Mouse (Mus musculus): ENCODE data around the gene Hjurp. TPM values are rescaled to one million over a fixed set of nuclear protein-coding genes. Genes with fewer than 3 reads are reported as not detected.

The Hjurp gene
- polyA plus RNA-seq, 1 experiment from 2014 or later = 189 TPM

- 76% methylated on average over 11 of the region's 11 CpGs for WGBS
- no peaks in the 10 kb centered on the region for H3K27me3 ChIP-seq
- peaks cover 44% of the 10 kb centered on the region for H3K36me3 ChIP-seq
- H3K27ac ChIP-seq (replicated peaks) = no peak overlapping the region
- no peaks in the 10 kb centered on the region for H3K9me3 ChIP-seq
- no peak overlapping the region for H3K4me2 ChIP-seq (replicated peaks)
- H3K9ac ChIP-seq (replicated peaks) = no peak overlapping the region
- H3K4me3 ChIP-seq = no peak overlapping the region
- ATAC-seq (ENCODE audit: low FRiP score, low read depth) = no peak
- H3K4me1 ChIP-seq = peaks cover 16% of the 10 kb centered on the region
These were observed 2.9 kb downstream of the Hjurp start for GRCm38 (mm10) chr1:88274371-88275077.

DNA sequence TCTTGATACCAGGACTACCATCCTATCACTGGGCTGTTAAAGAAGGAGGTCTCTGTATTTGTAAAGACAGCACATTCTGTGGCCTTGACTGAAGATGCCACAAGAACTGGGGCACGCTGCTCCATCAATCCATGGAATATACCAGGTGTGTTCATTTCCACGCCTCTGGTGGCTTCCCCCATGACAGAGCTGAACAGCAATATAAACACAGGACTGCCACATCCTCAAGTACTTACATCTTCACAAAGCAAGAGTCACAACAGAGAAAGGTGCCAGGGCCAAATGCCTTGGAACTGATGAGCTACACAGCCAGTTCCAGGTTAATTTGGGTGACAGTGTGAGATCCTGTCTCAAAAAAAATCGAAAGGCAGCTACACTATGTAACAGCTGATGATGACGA, 3.6 kb downstream of the Hjurp start:
- H3K27ac ChIP-seq (replicated peaks) = no peak overlapping the region
- peaks cover 16% of the 10 kb centered on the region for H3K4me1 ChIP-seq
- H3K9ac ChIP-seq (replicated peaks) = no peak overlapping the region
- peaks cover 51% of the 10 kb centered on the region for H3K36me3 ChIP-seq
- ATAC-seq (ENCODE audit: low FRiP score, low read depth) = no peak
- H3K9me3 ChIP-seq = no peaks in the 10 kb centered on the region
- WGBS = 82% methylated on average over 4 of the region's 4 CpGs
- H3K27me3 ChIP-seq = no peaks in the 10 kb centered on the region
- H3K4me2 ChIP-seq (replicated peaks) = no peak overlapping the region
- H3K4me3 ChIP-seq = no peak overlapping the region

GRCm38 (mm10) chr1:88273326-88273725, 4.1 kb downstream of the Hjurp start:
- peaks cover 56% of the 10 kb centered on the region for H3K36me3 ChIP-seq
- no peak overlapping the region for H3K27ac ChIP-seq (replicated peaks)
- no peak overlapping the region for H3K4me3 ChIP-seq
- WGBS = 97% methylated on average over 3 of the region's 3 CpGs
- ATAC-seq (ENCODE audit: low FRiP score, low read depth) = no peak
- H3K9me3 ChIP-seq = no peaks in the 10 kb centered on the region
- H3K9ac ChIP-seq (replicated peaks) = no peak overlapping the region
- no peaks in the 10 kb centered on the region for H3K27me3 ChIP-seq
- H3K4me2 ChIP-seq (replicated peaks) = no peak overlapping the region
- H3K4me1 ChIP-seq = peaks cover 16% of the 10 kb centered on the region

DNA sequence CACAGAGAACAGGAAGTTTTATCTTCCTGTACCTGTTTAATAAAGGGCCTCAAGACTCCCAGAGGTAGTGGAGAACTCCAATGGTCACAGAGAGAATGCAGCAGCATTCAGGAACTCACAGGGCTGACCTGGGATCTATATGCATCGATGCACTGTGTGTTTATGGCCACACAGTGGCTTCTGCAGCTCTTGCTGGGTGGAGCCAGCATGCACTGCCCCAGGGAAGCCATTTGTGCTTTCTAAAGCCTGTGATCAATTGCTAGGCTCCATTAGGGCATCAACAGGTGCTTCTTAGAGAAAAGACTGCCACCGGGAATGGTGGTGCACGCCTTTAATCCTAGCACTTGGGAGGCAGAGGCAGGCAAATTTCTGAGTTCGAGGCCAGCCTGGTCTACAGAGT, 4.6 kb downstream of the Hjurp start:
- Histone ChIP-seq H3K9ac (replicated peaks) (no peak overlapping the region), H3K36me3 (peaks cover 61% of the 10 kb centered on the region), H3K27ac (replicated peaks) (no peak overlapping the region), H3K4me3 (no peak overlapping the region), H3K4me1 (peaks cover 16% of the 10 kb centered on the region), H3K27me3 (no peaks in the 10 kb centered on the region), H3K9me3 (no peaks in the 10 kb centered on the region), H3K4me2 (replicated peaks) (no peak overlapping the region)
- no peak for ATAC-seq (ENCODE audit: low FRiP score, low read depth)
- 59% methylated on average over 4 of the region's 4 CpGs for WGBS

DNA sequence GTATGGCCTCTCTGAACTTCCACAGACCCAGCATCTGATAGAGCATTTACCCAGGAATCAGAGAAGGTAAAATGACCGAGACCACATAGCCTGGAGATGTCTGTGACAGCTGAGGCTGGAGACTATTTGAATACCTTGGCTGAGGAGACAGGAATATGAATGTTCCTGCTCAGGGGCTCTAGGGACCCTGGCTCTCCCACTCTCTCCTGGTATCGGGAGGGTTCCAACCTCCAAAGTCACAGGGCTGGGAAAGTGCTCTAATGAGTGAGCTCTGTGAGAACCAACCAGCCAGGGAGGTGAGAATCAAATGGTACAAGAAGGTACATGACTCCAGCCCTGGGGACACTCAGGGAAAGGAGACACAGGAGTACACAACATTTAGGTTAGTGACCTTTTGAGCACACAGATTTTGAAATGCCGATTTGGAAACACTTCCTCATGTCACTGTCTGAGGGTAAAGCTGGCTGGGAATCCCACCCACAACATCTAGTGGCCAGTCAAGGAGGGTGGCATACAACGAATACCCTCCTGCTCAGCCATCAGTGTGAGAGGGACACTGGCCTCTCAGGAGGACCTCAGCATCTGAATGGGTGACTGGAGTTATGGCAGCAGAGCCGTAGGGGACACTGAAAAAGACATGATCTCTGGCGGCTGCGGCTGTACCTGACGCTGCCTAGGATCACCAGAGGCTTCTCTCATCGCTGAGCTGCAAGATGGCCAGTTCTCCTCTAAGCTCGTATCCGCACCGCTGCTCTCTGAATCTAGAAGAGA, 7.7 kb downstream of the Hjurp start:
- no peaks in the 10 kb centered on the region for H3K27me3 ChIP-seq
- no peak overlapping the region for H3K9ac ChIP-seq (replicated peaks)
- H3K4me2 ChIP-seq (replicated peaks) = no peak overlapping the region
- no peak for ATAC-seq (ENCODE audit: low FRiP score, low read depth)
- no peak overlapping the region for H3K4me3 ChIP-seq
- no peak overlapping the region for H3K27ac ChIP-seq (replicated peaks)
- peaks cover 88% of the 10 kb centered on the region for H3K36me3 ChIP-seq
- WGBS = 89% methylated on average over 12 of the region's 12 CpGs
- no peaks in the 10 kb centered on the region for H3K9me3 ChIP-seq
- no peaks in the 10 kb centered on the region for H3K4me1 ChIP-seq

- no peak overlapping the region for H3K27ac ChIP-seq (replicated peaks)
- H3K9me3 ChIP-seq = no peaks in the 10 kb centered on the region
- H3K4me2 ChIP-seq (replicated peaks) = no peak overlapping the region
- WGBS = 85% methylated on average over 6 of the region's 6 CpGs
- H3K9ac ChIP-seq (replicated peaks) = no peak overlapping the region
- no peaks in the 10 kb centered on the region for H3K4me1 ChIP-seq
- no peak overlapping the region for H3K4me3 ChIP-seq
- no peaks in the 10 kb centered on the region for H3K27me3 ChIP-seq
- H3K36me3 ChIP-seq = peaks cover 89% of the 10 kb centered on the region
- ATAC-seq (ENCODE audit: low FRiP score, low read depth) = no peak
These were observed 9.4 kb downstream of the Hjurp start for GRCm38 (mm10) chr1:88268070-88268469.

GRCm38 (mm10) chr1:88267489-88267888, 9.9 kb downstream of the Hjurp start:
- Histone ChIP-seq H3K9me3 (no peaks in the 10 kb centered on the region), H3K27ac (replicated peaks) (no peak overlapping the region), H3K4me1 (no peaks in the 10 kb centered on the region), H3K4me2 (replicated peaks) (no peak overlapping the region), H3K36me3 (peaks cover 89% of the 10 kb centered on the region), H3K27me3 (no peaks in the 10 kb centered on the region), H3K4me3 (no peak overlapping the region), H3K9ac (replicated peaks) (no peak overlapping the region)
- no peak for ATAC-seq (ENCODE audit: low FRiP score, low read depth)
- WGBS = 95% methylated on average over 6 of the region's 6 CpGs

GRCm38 (mm10) chr1:88266123-88266522, 11.3 kb downstream of the Hjurp start:
- H3K9me3 ChIP-seq = no peaks in the 10 kb centered on the region
- H3K4me3 ChIP-seq = no peak overlapping the region
- no peaks in the 10 kb centered on the region for H3K27me3 ChIP-seq
- no peak overlapping the region for H3K4me2 ChIP-seq (replicated peaks)
- H3K27ac ChIP-seq (replicated peaks) = no peak overlapping the region
- ATAC-seq (ENCODE audit: low FRiP score, low read depth) = no peak
- WGBS = 89% methylated on average over 13 of the region's 13 CpGs
- peaks cover 88% of the 10 kb centered on the region for H3K36me3 ChIP-seq
- no peaks in the 10 kb centered on the region for H3K4me1 ChIP-seq
- no peak overlapping the region for H3K9ac ChIP-seq (replicated peaks)

GRCm38 (mm10) chr1:88264869-88265240, 12.6 kb downstream of the Hjurp start:
- ATAC-seq (ENCODE audit: low FRiP score, low read depth) = no peak
- no peak overlapping the region for H3K9ac ChIP-seq (replicated peaks)
- 80% methylated on average over 4 of the region's 4 CpGs for WGBS
- no peak overlapping the region for H3K27ac ChIP-seq (replicated peaks)
- no peak overlapping the region for H3K4me3 ChIP-seq
- peaks cover 98% of the 10 kb centered on the region for H3K36me3 ChIP-seq
- H3K4me2 ChIP-seq (replicated peaks) = no peak overlapping the region
- H3K9me3 ChIP-seq = 0 out of 2 replicates have a peak, but pooled peaks cover 3% of the 10 kb centered on the region
- H3K4me1 ChIP-seq = no peaks in the 10 kb centered on the region
- H3K27me3 ChIP-seq = no peaks in the 10 kb centered on the region

GRCm38 (mm10) chr1:88264237-88264868, 13.1 kb downstream of the Hjurp start:
- H3K9me3 ChIP-seq = 0 out of 2 replicates have a peak, but pooled peaks cover 7% of the 10 kb centered on the region

DNA sequence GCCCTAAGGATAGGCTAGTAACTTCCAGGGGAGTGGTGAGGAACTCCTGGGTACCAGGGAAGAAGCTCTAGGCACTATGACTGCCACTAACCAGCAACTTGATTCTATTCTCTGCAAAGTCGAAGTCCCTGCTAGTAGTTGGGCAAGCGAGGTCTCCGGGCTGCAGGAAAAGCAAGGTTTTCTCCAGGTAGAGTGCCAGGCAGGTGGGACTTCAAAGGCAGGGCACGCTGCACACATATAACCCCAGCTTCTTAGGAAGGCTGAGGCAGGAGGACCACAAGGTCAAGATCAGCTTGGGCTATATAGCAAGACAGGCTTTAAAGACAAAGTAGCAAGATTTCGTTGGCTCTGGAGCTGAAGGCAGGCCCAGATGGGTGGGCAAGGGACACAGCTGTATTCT, 13.7 kb downstream of the Hjurp start:
- WGBS = 91% methylated on average over 5 of the region's 5 CpGs
- no peak for ATAC-seq (ENCODE audit: low FRiP score, low read depth)

More at GRCm38 (mm10) chr1:88264237-88264868, 13.1 kb downstream of the Hjurp start:
- WGBS = 90% methylated on average over 7 of the region's 7 CpGs
- Histone ChIP-seq H3K4me3 (no peak overlapping the region), H3K9ac (replicated peaks) (no peak overlapping the region), H3K36me3 (peaks cover 98% of the 10 kb centered on the region), H3K4me1 (no peaks in the 10 kb centered on the region), H3K4me2 (replicated peaks) (no peak overlapping the region), H3K27ac (replicated peaks) (no peak overlapping the region), H3K27me3 (no peaks in the 10 kb centered on the region)
- no peak for ATAC-seq (ENCODE audit: low FRiP score, low read depth)

DNA sequence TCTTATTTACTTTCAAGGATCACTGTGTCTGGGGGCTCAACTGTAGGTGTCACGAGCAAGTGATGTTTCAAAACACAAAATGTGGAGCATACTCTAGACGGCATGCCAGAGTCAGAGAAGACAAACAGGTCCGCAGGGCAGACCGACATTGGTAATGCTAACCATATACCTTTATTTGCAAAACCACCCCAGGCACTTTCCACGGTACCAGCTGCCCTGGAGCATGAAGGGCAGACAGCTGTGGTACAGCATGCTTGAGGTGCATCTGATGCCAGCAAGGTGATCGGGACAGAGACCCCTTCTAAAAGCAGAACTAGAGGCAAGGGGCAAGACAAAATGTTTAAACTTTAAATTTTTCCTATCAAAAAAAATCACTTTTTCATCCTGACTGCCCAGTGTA, 14.5 kb downstream of the Hjurp start:
- 78% methylated on average over 6 of the region's 6 CpGs for WGBS
- Histone ChIP-seq H3K4me2 (replicated peaks) (no peak overlapping the region), H3K9ac (replicated peaks) (no peak overlapping the region), H3K36me3 (peaks cover 84% of the 10 kb centered on the region), H3K27ac (replicated peaks) (no peak overlapping the region), H3K9me3 (peaks cover 16% of the 10 kb centered on the region), H3K4me3 (no peak overlapping the region), H3K27me3 (no peaks in the 10 kb centered on the region), H3K4me1 (no peaks in the 10 kb centered on the region)
- no peak for ATAC-seq (ENCODE audit: low FRiP score, low read depth)

More for the DNA sequence above, 13.7 kb downstream of the Hjurp start:
- H3K36me3 ChIP-seq = peaks cover 92% of the 10 kb centered on the region
- no peaks in the 10 kb centered on the region for H3K4me1 ChIP-seq
- no peak overlapping the region for H3K4me3 ChIP-seq
- H3K4me2 ChIP-seq (replicated peaks) = no peak overlapping the region
- no peaks in the 10 kb centered on the region for H3K27me3 ChIP-seq
- no peak overlapping the region for H3K9ac ChIP-seq (replicated peaks)
- H3K9me3 ChIP-seq = 0 out of 2 replicates have a peak, but pooled peaks cover 10% of the 10 kb centered on the region
- H3K27ac ChIP-seq (replicated peaks) = no peak overlapping the region

Measured in midbrain, embryonic 12.5 days (tissue).